Mouse (Mus musculus): ENCODE results near the gene Ralgps2.

GRCm38 (mm10) chr1:156863726-156864125 lies 75.7 kb downstream of the Ralgps2 start:
- TF ChIP-seq ZC3H11A (IDR thresholded peaks at IDR 0.05; ENCODE audit: borderline replicate concordance, low read depth, low read length) (no peak), ZNF384 (IDR thresholded peaks at IDR 0.05; ENCODE audit: low read depth, low read length) (no peak), CHD2 (IDR thresholded peaks at IDR 0.05; ENCODE audit: low read depth, low read length) (no peak), MAFK (IDR thresholded peaks at IDR 0.05; ENCODE audit: insufficient read depth, low read depth, low read length) (no peak)

Data from ES-E14 (cell line).